Mouse (Mus musculus): ENCODE measurements around the gene Ccdc142.
A peak's percentile ranks its signal among the peaks of the same experiment; 100 is the strongest.

Gene Ccdc142

GRCm38 (mm10) chr6:83084477-83084876 lies 16.9 kb upstream of the Ccdc142 start:
- no peak for DNase-seq (ENCODE audit: low spot score in 2 of 2)

- DNase-seq (ENCODE audit: low spot score in 2 of 2): no peak
These were observed 15.0 kb upstream of the Ccdc142 start, which contains the start of gene Lbx2 for GRCm38 (mm10) chr6:83086121-83087035. TSS of gene Lbx2 (plus strand) at chr6:83086367.

DNA sequence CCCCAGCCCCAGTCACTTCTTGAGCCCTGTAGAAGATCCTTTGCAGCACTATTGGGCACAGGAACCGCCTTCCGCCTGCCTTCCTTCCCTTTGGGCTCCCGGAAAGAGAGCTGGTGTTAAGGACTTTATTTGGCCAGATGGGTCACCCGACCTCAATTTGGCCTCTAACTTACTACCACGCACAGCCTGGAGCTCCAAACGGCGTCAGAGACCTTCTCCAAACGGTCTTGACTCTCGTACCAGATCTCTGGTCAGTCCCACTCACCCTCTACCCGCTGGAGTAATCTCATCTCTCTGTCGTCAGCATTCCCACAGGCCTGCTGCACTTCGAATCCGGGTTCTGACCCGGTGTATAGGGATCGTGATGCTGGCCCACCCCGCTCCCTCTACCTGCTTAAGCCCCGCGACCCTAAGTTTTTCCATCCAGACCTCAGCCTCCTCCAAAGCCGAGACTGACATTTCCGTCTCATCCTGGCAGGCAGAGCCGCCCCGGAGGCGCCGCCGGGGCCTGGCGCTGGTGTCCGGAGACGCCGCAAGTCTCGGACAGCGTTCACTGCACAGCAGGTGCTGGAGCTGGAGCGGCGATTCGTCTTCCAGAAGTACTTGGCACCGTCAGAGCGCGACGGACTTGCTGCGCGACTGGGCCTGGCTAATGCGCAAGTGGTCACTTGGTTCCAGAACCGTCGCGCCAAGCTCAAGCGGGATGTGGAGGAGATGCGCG lies 14.0 kb upstream of the Ccdc142 start:
- DNase-seq (ENCODE audit: low spot score in 2 of 2): peak in 1 of 2 experiments; percentile 46

- DNase-seq (ENCODE audit: low spot score in 2 of 2): no peak
These were observed 13.5 kb upstream of the Ccdc142 start for GRCm38 (mm10) chr6:83087926-83088260.

DNA sequence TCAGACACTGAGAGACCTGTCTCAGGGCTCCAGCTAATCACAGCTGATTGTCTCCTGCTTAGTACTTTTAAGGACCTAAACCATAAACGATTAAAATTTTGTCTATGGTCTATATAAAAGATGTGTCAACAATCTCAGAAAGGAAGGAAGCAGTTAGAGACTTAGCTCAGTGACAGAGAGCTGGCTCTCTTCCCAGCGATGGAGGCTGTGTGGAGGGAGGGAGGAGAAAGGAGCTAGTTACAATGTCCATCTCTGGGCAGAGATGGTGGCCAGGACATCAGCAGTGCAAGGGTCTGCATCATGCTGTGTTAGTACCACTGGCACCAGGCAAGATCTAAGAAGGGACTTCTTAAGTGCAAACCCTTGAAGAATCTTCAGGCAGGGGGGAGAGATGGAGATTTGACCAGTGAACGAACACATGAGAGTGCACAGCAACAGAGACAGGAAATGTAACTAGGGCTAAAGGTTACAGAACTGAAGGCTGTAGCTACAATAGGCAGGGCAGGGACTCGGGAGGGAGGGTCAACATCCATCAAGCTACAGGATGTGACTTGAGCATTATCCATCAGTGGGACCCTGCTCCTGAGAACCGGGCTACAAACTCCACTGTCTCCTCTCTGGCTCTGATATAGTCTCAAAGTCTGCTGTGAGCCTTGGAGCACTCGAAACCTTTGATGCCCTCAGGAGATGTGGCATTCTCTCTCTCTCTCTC lies 8.8 kb upstream of the Ccdc142 start:
- no peak for DNase-seq (ENCODE audit: low spot score in 2 of 2)

DNA sequence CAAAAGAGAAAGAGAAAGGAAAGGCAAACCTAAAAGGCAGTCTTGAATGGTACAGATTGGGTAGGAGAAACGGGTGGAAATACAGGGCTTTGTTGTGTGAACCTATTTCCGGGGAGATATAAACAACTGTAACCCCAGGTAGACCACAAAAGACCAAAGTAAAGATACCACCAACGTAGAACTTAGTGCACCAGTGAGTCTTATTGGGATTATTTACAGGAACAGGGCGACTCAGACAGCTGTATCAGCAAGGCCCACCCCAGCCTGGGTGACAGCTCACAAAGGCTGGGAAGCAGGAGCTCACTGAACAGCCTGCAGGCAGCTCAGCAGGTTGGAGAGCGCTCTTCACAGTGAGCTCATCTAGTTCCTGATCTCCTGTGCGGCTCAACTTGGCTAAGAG lies 5.4 kb upstream of the Ccdc142 start:
- DNase-seq (ENCODE audit: low spot score in 2 of 2): no peak

DNA sequence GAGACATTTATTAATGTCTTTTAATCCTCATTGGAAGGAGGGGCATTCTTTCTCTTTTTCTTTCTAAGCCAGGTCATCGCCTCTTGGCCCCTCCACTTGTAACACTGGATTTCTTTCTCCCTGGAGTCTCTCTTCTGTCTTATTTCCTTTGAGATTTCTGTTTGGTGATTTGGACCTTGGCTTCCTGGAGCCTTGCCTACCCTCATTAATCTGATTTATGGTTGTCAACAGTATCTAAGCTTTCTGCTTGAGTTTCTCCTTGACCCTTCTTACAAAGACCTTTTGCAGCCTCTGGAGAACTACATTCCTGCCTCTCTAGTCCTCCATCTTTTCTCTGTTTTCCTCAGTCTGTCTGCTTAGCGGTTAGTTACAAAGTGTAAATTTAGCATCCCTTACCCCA lies 3.0 kb upstream of the Ccdc142 start:
- DNase-seq (ENCODE audit: low spot score in 2 of 2): no peak

GRCm38 (mm10) chr6:83101688-83102556 lies 521 bp downstream of the Ccdc142 start:
- peak in 1 of 2 experiments; percentile 46 for DNase-seq (ENCODE audit: low spot score in 2 of 2)

- no peak for DNase-seq (ENCODE audit: low spot score in 2 of 2)
These were observed 1.8 kb downstream of the Ccdc142 start for GRCm38 (mm10) chr6:83103130-83103650.

- no peak for DNase-seq (ENCODE audit: low spot score in 2 of 2)
These were observed 2.8 kb downstream of the Ccdc142 start for GRCm38 (mm10) chr6:83104158-83104557.

GRCm38 (mm10) chr6:83107566-83108400 lies 6.4 kb downstream of the Ccdc142 start:
- DNase-seq (ENCODE audit: low spot score in 2 of 2): peak in 1 of 2 experiments; percentile 52

GRCm38 (mm10) chr6:83108762-83109668 lies 7.6 kb downstream of the Ccdc142 start, which contains the start of gene Mrpl53:
TSS of gene Mrpl53 (plus strand) at chr6:83109040.
- DNase-seq (ENCODE audit: low spot score in 2 of 2): peak; percentile 79 to 84

- no peak for DNase-seq (ENCODE audit: low spot score in 2 of 2)
These were observed 10.2 kb downstream of the Ccdc142 start for GRCm38 (mm10) chr6:83111510-83112136.

DNA sequence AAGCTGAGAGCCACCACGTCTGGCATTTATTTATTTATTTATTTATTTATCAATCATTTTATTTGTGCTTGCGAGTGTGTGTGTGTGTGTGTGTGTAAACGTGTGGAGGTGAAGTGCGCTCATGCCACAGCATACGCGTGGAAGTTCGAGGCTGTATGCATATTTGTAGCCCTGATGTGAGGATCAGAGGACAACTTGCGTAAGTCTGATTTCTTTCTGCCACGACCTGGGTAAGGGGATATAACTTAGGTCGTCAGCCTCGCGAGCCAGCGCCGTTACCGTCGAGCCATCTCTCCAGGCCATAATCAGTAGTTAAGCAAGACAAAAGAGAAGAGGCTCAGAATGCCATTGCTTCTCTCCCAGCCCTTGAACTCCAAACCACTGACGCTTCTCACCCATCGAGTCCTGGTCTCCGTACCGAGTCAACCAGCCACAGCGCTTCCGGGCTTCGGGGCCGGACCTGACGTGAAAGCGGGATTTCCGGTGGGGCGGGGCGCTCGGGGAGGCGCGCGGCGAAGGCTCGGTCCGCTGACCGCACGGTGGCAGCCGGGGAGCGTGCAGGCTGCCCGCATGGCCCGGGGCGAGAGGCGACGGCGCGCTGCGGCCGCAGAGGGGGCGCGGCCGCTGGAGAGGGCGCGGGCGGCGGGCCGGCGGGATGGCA lies 13.7 kb downstream of the Ccdc142 start, which contains the start of gene Mogs:
Gene Mogs (plus strand): TSS at position 486 of the 661 bp plus-strand sequence.
- DNase-seq (ENCODE audit: low spot score in 2 of 2): peak; percentile 93 to 95

- no peak for DNase-seq (ENCODE audit: low spot score in 2 of 2)
These were observed 14.4 kb downstream of the Ccdc142 start for GRCm38 (mm10) chr6:83115682-83116372.

DNA sequence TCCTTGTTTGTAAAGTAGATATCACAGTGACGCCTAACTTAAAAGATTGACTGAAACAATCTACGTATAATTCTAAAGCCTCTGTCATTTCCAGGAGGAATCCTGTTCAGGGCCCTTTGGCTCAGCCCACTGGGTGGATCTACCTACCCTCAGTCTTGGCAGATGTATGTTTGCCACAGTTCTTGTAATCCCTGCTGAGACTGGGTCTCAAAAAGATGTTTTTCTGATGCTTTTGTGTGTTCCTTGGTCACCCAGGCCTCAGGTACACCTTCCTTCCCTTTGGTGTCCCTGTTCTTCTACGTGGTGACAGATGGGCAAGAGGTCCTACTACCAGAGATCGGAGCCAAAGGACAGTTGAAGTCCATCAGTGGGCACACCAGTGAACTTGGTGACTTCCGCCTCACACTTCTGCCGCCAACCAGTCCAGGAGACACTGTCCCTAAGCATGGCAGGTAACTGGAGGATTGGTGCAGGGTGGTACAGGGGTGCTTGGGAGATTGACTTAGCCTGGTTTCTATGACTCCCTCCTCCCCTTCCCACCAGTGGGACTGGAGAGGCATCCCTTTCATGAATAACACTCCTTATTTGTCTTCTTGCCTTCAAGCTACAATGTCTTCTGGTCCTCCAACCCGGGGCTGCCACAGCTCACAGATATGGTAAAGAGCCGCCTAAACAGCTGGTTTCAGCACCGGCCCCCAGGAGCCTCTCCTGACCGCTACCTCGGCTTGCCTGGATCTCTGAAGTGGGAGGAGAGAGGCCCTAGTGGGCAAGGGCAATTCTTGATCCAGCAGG lies 15.2 kb downstream of the Ccdc142 start:
- no peak for DNase-seq (ENCODE audit: low spot score in 2 of 2)

GRCm38 (mm10) chr6:83117165-83117438 lies 15.7 kb downstream of the Ccdc142 start:
- peak in 1 of 2 experiments; percentile 0 for DNase-seq (ENCODE audit: low spot score in 2 of 2)

All from heart, adult 9 months (tissue).